36 mouse cellular contexts compared by ENCODE assay signal in the genomic region with DNA sequence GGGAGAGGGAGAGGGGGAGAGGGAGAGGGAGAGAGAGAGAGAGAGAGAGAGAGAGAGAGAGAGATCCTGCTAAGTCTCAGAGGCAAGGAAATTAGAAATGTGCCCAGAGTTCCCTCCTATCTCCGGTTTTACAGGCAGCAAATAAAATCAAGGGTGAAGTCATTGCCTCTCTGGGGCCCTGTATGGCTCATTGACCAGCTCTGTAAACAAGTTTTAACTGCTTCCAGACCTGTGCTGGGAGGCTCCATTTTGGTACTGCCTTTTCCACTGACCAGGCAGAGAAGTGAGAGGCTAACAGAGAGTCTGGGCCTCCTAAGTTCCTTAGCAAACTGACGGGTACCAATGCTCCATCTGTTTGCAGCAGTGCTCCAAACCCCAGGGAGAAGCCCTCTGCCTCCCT. TPM values are rescaled to one million over a fixed set of nuclear protein-coding genes. Genes with fewer than 3 reads are reported as not detected.
DNase-seq lines count a peak whose midpoint lies in the region; ATAC-seq and TF ChIP-seq lines count a peak whose summit lies in the region.
"Had no signal": no experiment of that assay in that cellular context is flagged by ENCODE, and none has a peak within 500 bp of the region (broad histone marks: within the 10 kb centered on the region; RNA-seq: fewer than 3 reads in every experiment).

No protein-coding gene starts in this region.

- ATAC-seq in kidney, embryonic 15.5 days (replicated peaks; ENCODE audit: low FRiP score), result peak; percentile 94
- peak; percentile 79; the same call in 1 of the 2 replicates for ATAC-seq in limb, embryonic 14.5 days (ENCODE audit: low FRiP score, low read depth)
- ATAC-seq in forebrain, postnatal 0 days, result no peak
- ATAC-seq: intestine, embryonic 15.5 days; midbrain, embryonic 16.5 days had no signal

- H3K27ac ChIP-seq in kidney, embryonic 15.5 days, result peak overlapping the region; percentile 52
- no peak overlapping the region for H3K27ac ChIP-seq in kidney, adult 2 months (ENCODE audit: insufficient read depth, low read depth, low read length)
- H3K27ac ChIP-seq in embryonic facial prominence, embryonic 10.5 days (replicated peaks), result no peak overlapping the region
- peak overlapping the region; percentile 33; the same call in 1 of the 2 replicates for H3K27ac ChIP-seq in limb, embryonic 14.5 days (replicated peaks; ENCODE audit: low read depth, low read length)
- H3K27ac ChIP-seq in forebrain, postnatal 0 days (ENCODE audit: low read depth, low read length), result no peak overlapping the region
- H3K27ac ChIP-seq: forebrain, embryonic 12.5 days; gastrocnemius, adult 2 months; hindbrain, embryonic 15.5 days; intestine, embryonic 15.5 days; liver, embryonic 15.5 days; lung, embryonic 15.5 days; midbrain, embryonic 10.5 days; neural tube, embryonic 15.5 days; stomach, postnatal 0 days had no signal

- no peak overlapping the region for H3K9ac ChIP-seq in kidney, embryonic 15.5 days
- H3K9ac ChIP-seq in limb, embryonic 14.5 days (ENCODE audit: low read depth, low read length, severe bottlenecking), result no peak overlapping the region
- H3K9ac ChIP-seq in forebrain, postnatal 0 days, result no peak overlapping the region
- H3K9ac ChIP-seq: forebrain, embryonic 12.5 days; hindbrain, embryonic 15.5 days; intestine, embryonic 15.5 days; liver, embryonic 15.5 days; lung, embryonic 15.5 days; neural tube, embryonic 15.5 days had no signal

- H3K36me3 ChIP-seq in kidney, embryonic 15.5 days, result no peaks in the 10 kb centered on the region
- no peaks in the 10 kb centered on the region for H3K36me3 ChIP-seq in kidney, adult 2 months (ENCODE audit: control insufficient read depth, insufficient read depth, low read length)
- no peaks in the 10 kb centered on the region for H3K36me3 ChIP-seq in embryonic facial prominence, embryonic 10.5 days (replicated peaks)
- no peaks in the 10 kb centered on the region for H3K36me3 ChIP-seq in limb, embryonic 14.5 days (ENCODE audit: control insufficient read depth, insufficient read depth, low read length)
- H3K36me3 ChIP-seq in forebrain, postnatal 0 days (ENCODE audit: insufficient read depth), result no peaks in the 10 kb centered on the region
- H3K36me3 ChIP-seq: forebrain, embryonic 12.5 days; G1E; hindbrain, embryonic 15.5 days; intestine, embryonic 15.5 days; liver, embryonic 15.5 days; lung, embryonic 15.5 days; midbrain, embryonic 10.5 days; neural tube, embryonic 15.5 days had no signal

- no peak for TF ChIP-seq POLR2A in kidney, adult 2 months (IDR thresholded peaks at IDR 0.05; ENCODE audit: low read depth, low read length)
- TF ChIP-seq POLR2A in limb, embryonic 14.5 days (IDR thresholded peaks at IDR 0.05; ENCODE audit: borderline replicate concordance, extremely low read depth, insufficient read depth, insufficient read length), result no peak

- no peak overlapping the region for H3K4me2 ChIP-seq in kidney, embryonic 15.5 days
- no peak overlapping the region for H3K4me2 ChIP-seq in limb, embryonic 14.5 days (replicated peaks; ENCODE audit: low read depth, low read length, severe bottlenecking)
- no peak overlapping the region for H3K4me2 ChIP-seq in forebrain, postnatal 0 days (ENCODE audit: low read depth)
- H3K4me2 ChIP-seq: forebrain, embryonic 12.5 days; heart, embryonic 11.5 days; hindbrain, embryonic 15.5 days; intestine, embryonic 15.5 days; liver, embryonic 15.5 days; lung, embryonic 15.5 days; neural tube, embryonic 15.5 days had no signal

- no peaks in the 10 kb centered on the region for H3K27me3 ChIP-seq in kidney, embryonic 15.5 days
- no peaks in the 10 kb centered on the region for H3K27me3 ChIP-seq in kidney, adult 2 months (replicated peaks; ENCODE audit: control insufficient read depth, insufficient read depth, low read length)
- H3K27me3 ChIP-seq in embryonic facial prominence, embryonic 10.5 days (replicated peaks; ENCODE audit: low read depth, poor library complexity, severe bottlenecking), result no peaks in the 10 kb centered on the region
- H3K27me3 ChIP-seq in limb, embryonic 14.5 days (ENCODE audit: control insufficient read depth, insufficient read depth, low read length), result no peaks in the 10 kb centered on the region
- no peaks in the 10 kb centered on the region for H3K27me3 ChIP-seq in forebrain, postnatal 0 days (ENCODE audit: insufficient read depth, low read length)
- H3K27me3 ChIP-seq: forebrain, embryonic 12.5 days; hindbrain, embryonic 15.5 days; intestine, embryonic 15.5 days; liver, embryonic 15.5 days; lung, embryonic 15.5 days; neural tube, embryonic 15.5 days had no signal

- TF ChIP-seq CTCF in kidney, adult 2 months (conservative IDR thresholded peaks at IDR 0.05; ENCODE audit: insufficient read depth, insufficient read length, low read depth, low read length), result no peak
- no peak for TF ChIP-seq CTCF in forebrain, postnatal 0 days (IDR thresholded peaks at IDR 0.05; ENCODE audit: low read depth)

- H3K4me3 ChIP-seq in kidney, embryonic 15.5 days (replicated peaks), result no peak overlapping the region
- H3K4me3 ChIP-seq in kidney, adult 2 months (ENCODE audit: insufficient read depth, low read depth, low read length), result no peak overlapping the region
- H3K4me3 ChIP-seq in embryonic facial prominence, embryonic 10.5 days, result no peak overlapping the region
- no peak overlapping the region for H3K4me3 ChIP-seq in limb, embryonic 14.5 days (replicated peaks; ENCODE audit: low read length)
- no peak overlapping the region for H3K4me3 ChIP-seq in forebrain, postnatal 0 days (ENCODE audit: low read depth, low read length)
- H3K4me3 ChIP-seq: erythroblast, embryonic 14.5 days; forebrain, embryonic 12.5 days; gastrocnemius, adult 2 months; hindbrain, embryonic 15.5 days; intestine, embryonic 15.5 days; liver, embryonic 15.5 days; lung, embryonic 15.5 days; midbrain, embryonic 10.5 days; myocyte; neural tube, embryonic 15.5 days had no signal

- H3K4me1 ChIP-seq in kidney, embryonic 15.5 days, result no peaks in the 10 kb centered on the region
- no peaks in the 10 kb centered on the region for H3K4me1 ChIP-seq in kidney, adult 2 months (ENCODE audit: control insufficient read depth, insufficient read depth, low read length)
- no peaks in the 10 kb centered on the region for H3K4me1 ChIP-seq in embryonic facial prominence, embryonic 10.5 days
- H3K4me1 ChIP-seq in limb, embryonic 14.5 days (ENCODE audit: control insufficient read depth, insufficient read depth, low read length), result peaks cover 3% of the 10 kb centered on the region; the same call in 1 of the 2 replicates
- H3K4me1 ChIP-seq in forebrain, postnatal 0 days (ENCODE audit: insufficient read depth), result no peaks in the 10 kb centered on the region
- H3K4me1 ChIP-seq: forebrain, embryonic 12.5 days; hindbrain, embryonic 15.5 days; intestine, embryonic 15.5 days; liver, embryonic 15.5 days; lung, embryonic 15.5 days; midbrain, embryonic 10.5 days; neural tube, embryonic 15.5 days had no signal

- 28% methylated on average over 2 of the region's 2 CpGs for WGBS in kidney, embryonic 15.5 days
- 17% methylated on average over 2 of the region's 2 CpGs for WGBS in kidney, adult 2 months
- WGBS in embryonic facial prominence, embryonic 10.5 days, result 65% methylated on average over 2 of the region's 2 CpGs
- WGBS in limb, embryonic 14.5 days, result 9% methylated on average over 2 of the region's 2 CpGs
- 94% methylated on average over 2 of the region's 2 CpGs for WGBS in forebrain, postnatal 0 days

- H3K9me3 ChIP-seq in kidney, embryonic 15.5 days (replicated peaks), result no peaks in the 10 kb centered on the region
- H3K9me3 ChIP-seq in embryonic facial prominence, embryonic 10.5 days, result no peaks in the 10 kb centered on the region
- no peaks in the 10 kb centered on the region for H3K9me3 ChIP-seq in limb, embryonic 14.5 days (ENCODE audit: control insufficient read depth, low read length)
- H3K9me3 ChIP-seq in forebrain, postnatal 0 days (ENCODE audit: low read length), result no peaks in the 10 kb centered on the region
- H3K9me3 ChIP-seq: G1E; hindbrain, embryonic 15.5 days; intestine, embryonic 15.5 days; liver, embryonic 15.5 days; lung, embryonic 15.5 days; neural tube, embryonic 15.5 days had no signal

- DNase-seq in kidney, adult 2 months, result no peak
- DNase-seq in embryonic facial prominence, embryonic 10.5 days (ENCODE audit: low spot score), result peak; percentile 44
- peak; percentile 24 for DNase-seq in forelimb bud, embryonic 11.5 days (ENCODE audit: low read depth, low spot score)
- peak; percentile 56 for DNase-seq in limb, embryonic 14.5 days (ENCODE audit: low spot score)
- DNase-seq in thymus, postnatal 14 days, result no peak
- DNase-seq in forebrain, postnatal 0 days, result no peak
- DNase-seq: adrenal gland, postnatal 10 days; B cell, adult 2 months; cerebellum, adult 18-20 months; cerebellum, postnatal 14 days; gastrocnemius, adult 2 months; heart, adult 11 months; left cerebral cortex, postnatal 4 days; lung, postnatal 4 days; thymus, adult 2 months had no signal

RNA-seq across cellular contexts. Expression of a gene that starts 38.1 kb away (rescaled TPM):
- polyA plus RNA-seq in kidney, embryonic 15.5 days (2015; fragmentation: Nextera tagmentation; extraction: Ambion mirVana), result not detected in 2 replicates
- 5.3 and 6.5 TPM in 2 replicates for polyA plus RNA-seq in kidney, adult 2 months (2012; rRNA removed)
- not detected in 2 replicates for polyA plus RNA-seq in embryonic facial prominence, embryonic 10.5 days (2016; fragmentation: Nextera tagmentation; extraction: Ambion mirVana)
- 0.11 and 0.31 TPM in 2 replicates for polyA plus RNA-seq in limb, embryonic 14.5 days (2012; rRNA removed)
- 0.14 TPM in 1 of 2 replicates, not detected in the other for polyA plus RNA-seq in limb, embryonic 14.5 days (2014; fragmentation: Nextera tagmentation; extraction: Ambion mirVana)
- 1.2 TPM in 1 of 2 replicates, not detected in the other for total RNA-seq in forebrain, postnatal 0 days (2014; rRNA removed)
- polyA plus RNA-seq in forebrain, postnatal 0 days (2015; fragmentation: Nextera tagmentation; extraction: Ambion mirVana), result 0.13 and 0.27 TPM in 2 replicates
- total RNA-seq: CH12.LX; G1E; hematopoietic stem cell, adult 5-6 weeks; left cerebral cortex, postnatal 4 days had no signal
- polyA plus RNA-seq: erythroblast, embryonic 14.5 days; forebrain, embryonic 12.5 days; G1E; heart, embryonic 11.5 days; hindbrain, embryonic 15.5 days; midbrain, embryonic 10.5 days; midbrain, embryonic 16.5 days; neural tube, embryonic 15.5 days had no signal

RNA-seq across cellular contexts. Expression of a gene that starts 52.7 kb away (rescaled TPM):
- polyA plus RNA-seq in kidney, embryonic 15.5 days (2015; fragmentation: Nextera tagmentation; extraction: Ambion mirVana), result 0.12 TPM in 1 of 2 replicates, not detected in the other
- not detected in 2 replicates for polyA plus RNA-seq in kidney, adult 2 months (2012; rRNA removed)
- polyA plus RNA-seq in embryonic facial prominence, embryonic 10.5 days (2016; fragmentation: Nextera tagmentation; extraction: Ambion mirVana), result not detected in 2 replicates
- polyA plus RNA-seq in limb, embryonic 14.5 days (2012; rRNA removed), result 0.05 TPM in 1 of 2 replicates, not detected in the other
- polyA plus RNA-seq in limb, embryonic 14.5 days (2014; fragmentation: Nextera tagmentation; extraction: Ambion mirVana), result not detected in 2 replicates
- total RNA-seq in forebrain, postnatal 0 days (2014; rRNA removed), result not detected in 2 replicates
- not detected in 2 replicates for polyA plus RNA-seq in forebrain, postnatal 0 days (2015; fragmentation: Nextera tagmentation; extraction: Ambion mirVana)
- total RNA-seq: CH12.LX; G1E; hematopoietic stem cell, adult 5-6 weeks; layer of hippocampus, postnatal 10 days; left cerebral cortex, adult 8-10 months; left cerebral cortex, postnatal 4 days had no signal
- polyA plus RNA-seq: erythroblast, embryonic 14.5 days; forebrain, embryonic 12.5 days; frontal cortex, adult 2 months; G1E; heart, embryonic 11.5 days; heart, postnatal 0 days; hindbrain, embryonic 15.5 days; intestine, embryonic 15.5 days; lung, embryonic 15.5 days; midbrain, embryonic 10.5 days; midbrain, embryonic 16.5 days; myocyte; neural tube, embryonic 15.5 days; small intestine, adult 2 months; thymus, adult 2 months had no signal

Comparison
In these comparisons a context has a peak if more than half of its experiments do, and no peak if none do; other contexts are left out.
1. H3K27ac ChIP-seq: peak in kidney, embryonic 15.5 days (single experiment) and limb, embryonic 14.5 days (single experiment); none in kidney, adult 2 months (single experiment), embryonic facial prominence, embryonic 10.5 days (single experiment) and forebrain, postnatal 0 days (single experiment).
2. DNase-seq: peak in embryonic facial prominence, embryonic 10.5 days (single experiment), forelimb bud, embryonic 11.5 days (single experiment) and limb, embryonic 14.5 days (single experiment); none in kidney, adult 2 months (single experiment), thymus, postnatal 14 days (single experiment) and forebrain, postnatal 0 days (single experiment).